Mouse (Mus musculus): ENCODE measurements around the gene Cygb. TPM values are rescaled to one million over a fixed set of nuclear protein-coding genes. Genes with fewer than 3 reads are reported as not detected.

Cygb gene
- polyA plus RNA-seq, 1 experiment from 2014 or later = 35.2 TPM

DNA sequence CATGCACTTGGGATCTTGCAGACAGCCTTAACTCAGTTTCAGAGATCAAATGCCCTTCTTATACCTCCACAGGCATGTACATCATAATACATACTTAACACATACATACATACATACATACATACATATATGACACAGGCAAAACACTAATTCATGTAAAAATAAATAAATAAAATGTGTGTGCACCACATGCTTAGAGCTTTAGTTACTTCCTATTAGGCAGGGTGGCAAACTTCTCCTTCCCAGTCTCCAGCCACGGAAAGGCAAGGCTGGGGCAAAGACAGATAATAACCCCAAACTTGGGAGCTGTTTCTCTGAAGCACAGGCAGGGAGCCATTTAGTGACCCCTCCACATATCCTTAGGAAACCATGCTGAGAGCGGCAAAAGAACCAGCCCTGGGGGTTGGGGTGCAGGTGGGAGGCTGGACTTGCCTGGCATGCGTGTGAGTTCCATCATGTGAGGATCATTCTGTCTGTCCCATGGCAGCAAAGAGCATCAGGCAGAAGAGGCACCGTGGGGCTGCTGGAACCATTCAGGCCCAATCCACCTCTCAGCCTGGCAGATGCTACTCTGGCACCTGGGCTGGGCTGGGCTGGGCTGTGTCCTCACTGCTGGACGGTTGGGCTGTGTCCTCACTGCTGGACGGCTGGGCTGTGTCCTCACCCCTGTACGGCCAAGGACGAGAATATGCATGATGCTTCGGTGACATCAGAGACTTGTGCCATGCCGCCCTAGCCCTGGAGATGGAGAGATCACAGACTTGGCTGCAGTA, 27.6 kb downstream of the Cygb start, which contains the start of gene Rhbdf2:
Gene Rhbdf2, minus strand, starts transcription at position 721 of the 773 bp plus-strand sequence.
- H3K4me2 ChIP-seq (ENCODE audit: low read length) = no peak within 1 kb of the TSS
- WGBS = 72% methylated on average over 10 of the region's 10 CpGs
- DNase-seq (ENCODE audit: low spot score) (no peak), ATAC-seq (replicated peaks; ENCODE audit: low FRiP score, low read depth) (no peak)
- no peak within 1 kb of the TSS for H3K27ac ChIP-seq
- no peak for TF ChIP-seq CTCF (IDR thresholded peaks at IDR 0.05; ENCODE audit: low read depth)
- peaks cover 18% of the 10 kb centered on the region for H3K4me1 ChIP-seq (replicated peaks; ENCODE audit: insufficient read depth, low read length)
- no peaks in the 10 kb centered on the region for H3K9me3 ChIP-seq (replicated peaks; ENCODE audit: low read length)
- no peaks in the 10 kb centered on the region for H3K27me3 ChIP-seq (ENCODE audit: insufficient read depth, low read length)
- no peaks in the 10 kb centered on the region for H3K36me3 ChIP-seq (ENCODE audit: insufficient read depth, low read length)
- no peak within 1 kb of the TSS for H3K9ac ChIP-seq (ENCODE audit: low read depth, low read length)
- no peak within 1 kb of the TSS for H3K4me3 ChIP-seq (replicated peaks; ENCODE audit: low read depth, low read length)

GRCm38 (mm10) chr11:116625081-116626000, 28.8 kb downstream of the Cygb start:
- TF ChIP-seq CTCF (IDR thresholded peaks at IDR 0.05; ENCODE audit: low read depth) = peak; percentile 71
- no peak overlapping the region for H3K9ac ChIP-seq (ENCODE audit: low read depth, low read length)
- DNase-seq (ENCODE audit: low spot score) (no peak), ATAC-seq (replicated peaks; ENCODE audit: low FRiP score, low read depth) (no peak)
- 81% methylated on average over 17 of the region's 17 CpGs for WGBS
- no peak overlapping the region for H3K4me2 ChIP-seq (ENCODE audit: low read length)
- no peaks in the 10 kb centered on the region for H3K9me3 ChIP-seq (replicated peaks; ENCODE audit: low read length)
- H3K4me1 ChIP-seq (replicated peaks; ENCODE audit: insufficient read depth, low read length) = peaks cover 29% of the 10 kb centered on the region
- no peaks in the 10 kb centered on the region for H3K36me3 ChIP-seq (ENCODE audit: insufficient read depth, low read length)
- H3K27ac ChIP-seq = no peak overlapping the region
- H3K4me3 ChIP-seq (replicated peaks; ENCODE audit: low read depth, low read length) = no peak overlapping the region
- no peaks in the 10 kb centered on the region for H3K27me3 ChIP-seq (ENCODE audit: insufficient read depth, low read length)

GRCm38 (mm10) chr11:116624131-116624832, 29.8 kb downstream of the Cygb start:
- DNase-seq (ENCODE audit: low spot score) (peak; percentile 70), ATAC-seq (replicated peaks; ENCODE audit: low FRiP score, low read depth) (peak; percentile 40)
- Histone ChIP-seq H3K4me1 (replicated peaks; ENCODE audit: insufficient read depth, low read length) (peaks cover 36% of the 10 kb centered on the region), H3K9ac (ENCODE audit: low read depth, low read length) (peak overlapping the region; percentile 83), H3K9me3 (replicated peaks; ENCODE audit: low read length) (no peaks in the 10 kb centered on the region), H3K27me3 (ENCODE audit: insufficient read depth, low read length) (no peaks in the 10 kb centered on the region), H3K4me2 (ENCODE audit: low read length) (peak overlapping the region; percentile 95), H3K4me3 (replicated peaks; ENCODE audit: low read depth, low read length) (peak overlapping the region; percentile 81), H3K36me3 (ENCODE audit: insufficient read depth, low read length) (no peaks in the 10 kb centered on the region), H3K27ac (peak overlapping the region; percentile 64)
- WGBS = 14% methylated on average over 36 of the region's 42 CpGs
- TF ChIP-seq CTCF (IDR thresholded peaks at IDR 0.05; ENCODE audit: low read depth) = no peak

GRCm38 (mm10) chr11:116623281-116624124, 30.6 kb downstream of the Cygb start:
- Histone ChIP-seq H3K36me3 (ENCODE audit: insufficient read depth, low read length) (no peaks in the 10 kb centered on the region), H3K27me3 (ENCODE audit: insufficient read depth, low read length) (no peaks in the 10 kb centered on the region), H3K4me3 (replicated peaks; ENCODE audit: low read depth, low read length) (peak overlapping the region; percentile 81), H3K9ac (ENCODE audit: low read depth, low read length) (peak overlapping the region; percentile 83), H3K9me3 (replicated peaks; ENCODE audit: low read length) (no peaks in the 10 kb centered on the region), H3K4me2 (ENCODE audit: low read length) (peak overlapping the region; percentile 95), H3K27ac (peak overlapping the region; percentile 64), H3K4me1 (replicated peaks; ENCODE audit: insufficient read depth, low read length) (peaks cover 41% of the 10 kb centered on the region)
- no peak for DNase-seq (ENCODE audit: low spot score)
- peak; percentile 22; the same call in 1 of the 2 replicates for ATAC-seq (replicated peaks; ENCODE audit: low FRiP score, low read depth)
- WGBS = 8% methylated on average over 40 of the region's 40 CpGs
- TF ChIP-seq CTCF (IDR thresholded peaks at IDR 0.05; ENCODE audit: low read depth) = no peak; the same call in none of the 2 replicates

DNA sequence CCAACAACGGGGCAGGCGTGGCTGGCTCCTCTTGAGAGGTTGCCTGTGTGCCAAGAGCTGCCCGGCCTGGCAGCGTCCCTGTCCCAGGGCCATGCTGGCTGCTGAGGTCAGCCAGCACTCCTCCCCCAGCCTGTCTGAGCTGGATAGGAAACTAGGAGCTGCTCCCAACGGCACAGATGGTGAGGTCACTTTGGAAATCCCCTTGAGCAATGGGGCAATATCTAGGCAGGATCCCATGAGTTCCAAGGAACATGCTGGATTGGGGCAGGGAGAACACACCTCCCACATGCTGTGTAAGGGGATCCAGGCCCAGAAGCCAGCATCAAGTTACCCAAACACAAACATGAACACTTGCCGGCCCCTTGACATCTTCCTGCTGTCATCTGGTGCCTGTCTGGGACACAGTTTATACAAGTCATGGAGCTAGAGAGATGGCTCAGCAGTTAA, 32.8 kb downstream of the Cygb start:
- ATAC-seq (replicated peaks; ENCODE audit: low FRiP score, low read depth) (peak; percentile 52), DNase-seq (ENCODE audit: low spot score) (peak; percentile 92)
- peak overlapping the region; percentile 22 for H3K4me2 ChIP-seq (ENCODE audit: low read length)
- no peak for TF ChIP-seq CTCF (IDR thresholded peaks at IDR 0.05; ENCODE audit: low read depth)
- H3K9ac ChIP-seq (ENCODE audit: low read depth, low read length) = no peak overlapping the region
- H3K4me3 ChIP-seq (replicated peaks; ENCODE audit: low read depth, low read length) = no peak overlapping the region
- H3K27ac ChIP-seq = peak overlapping the region; percentile 25
- WGBS = 10% methylated on average over 6 of the region's 6 CpGs
- H3K4me1 ChIP-seq (replicated peaks; ENCODE audit: insufficient read depth, low read length) = peaks cover 48% of the 10 kb centered on the region
- no peaks in the 10 kb centered on the region for H3K36me3 ChIP-seq (ENCODE audit: insufficient read depth, low read length)
- no peaks in the 10 kb centered on the region for H3K9me3 ChIP-seq (replicated peaks; ENCODE audit: low read length)
- no peaks in the 10 kb centered on the region for H3K27me3 ChIP-seq (ENCODE audit: insufficient read depth, low read length)
